Mouse (Mus musculus): ENCODE results near the gene Rnf31.
A peak's percentile ranks its signal among the peaks of the same experiment; 100 is the strongest.

Rnf31 gene

DNA sequence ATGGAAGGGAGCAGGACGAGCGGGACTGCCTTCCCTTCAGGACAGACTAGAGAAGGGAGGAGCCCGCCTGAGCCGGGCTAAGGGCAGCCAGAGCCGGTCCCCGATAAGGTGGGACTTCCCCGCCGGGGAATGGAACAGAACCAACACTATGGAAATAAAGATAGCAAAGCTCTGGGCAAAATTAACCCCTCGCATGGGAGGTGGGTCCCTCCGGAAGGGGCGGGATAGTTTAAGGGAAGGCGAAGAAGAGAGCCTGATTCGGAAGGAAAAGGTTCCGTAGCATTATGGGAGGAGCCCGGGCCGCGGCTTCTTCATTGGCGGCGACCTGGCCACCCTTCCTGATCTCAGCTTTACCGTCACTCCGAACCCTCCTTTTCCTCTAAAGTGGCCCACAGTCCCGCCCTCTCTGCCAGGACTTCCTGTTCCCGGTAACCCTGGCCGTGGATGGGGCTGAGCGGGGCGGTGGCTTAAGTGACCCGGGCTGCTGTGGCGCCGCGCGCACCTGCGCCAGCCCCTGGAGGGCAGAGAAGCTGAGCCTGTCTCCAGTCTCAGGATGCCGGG is at the start of gene Rnf31:
Rnf31 (plus strand) TSS at position 378 of the 561 bp plus-strand sequence.
- peak; percentile 95 for DNase-seq (ENCODE audit: low spot score)

- no peak for DNase-seq (ENCODE audit: low spot score)
These were observed 49.2 kb upstream of the Rnf31 start for GRCm38 (mm10) chr14:55542268-55542667.

- no peak for DNase-seq (ENCODE audit: low spot score)
These were observed 47.2 kb upstream of the Rnf31 start for GRCm38 (mm10) chr14:55544334-55544733.

DNA sequence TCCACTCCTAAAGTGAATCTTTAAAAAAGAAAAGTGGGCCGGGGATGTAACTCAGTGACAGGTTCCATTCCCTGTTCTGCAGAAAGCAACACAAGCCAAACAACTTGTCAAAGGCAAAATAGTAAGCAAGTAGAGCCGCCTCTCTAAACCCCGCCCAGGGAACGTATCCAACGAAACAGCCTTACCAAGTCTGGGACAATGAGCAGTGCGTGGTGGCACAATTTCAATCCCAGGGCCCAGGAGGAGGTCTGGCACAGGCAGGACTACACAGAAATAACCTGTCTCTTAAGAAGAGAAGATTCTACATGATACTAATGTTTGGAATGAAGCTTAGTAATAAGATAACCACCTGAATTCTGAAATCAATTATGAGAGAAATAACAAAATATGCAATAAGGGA is 41.3 kb upstream of the Rnf31 start:
- DNase-seq (ENCODE audit: low spot score), result no peak

DNA sequence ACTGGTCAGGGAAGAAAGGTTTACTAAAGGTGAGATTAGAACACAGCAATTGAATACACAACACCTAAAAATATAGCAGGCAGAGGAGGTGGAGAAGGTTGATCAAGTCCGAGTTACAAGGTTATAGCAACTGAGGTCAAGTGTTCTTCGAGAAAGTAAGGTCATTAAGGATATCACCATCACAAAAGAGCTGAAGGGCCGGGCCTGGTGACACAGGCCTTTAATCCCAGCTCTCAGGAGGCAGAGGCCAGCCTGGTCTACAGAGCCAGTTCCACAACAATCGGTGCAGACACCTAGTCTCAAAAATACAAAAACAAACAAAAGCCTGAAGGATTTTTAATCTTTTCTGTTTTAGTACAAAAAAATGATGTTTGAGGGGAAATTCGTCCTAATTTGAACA is 40.2 kb upstream of the Rnf31 start:
- no peak for DNase-seq (ENCODE audit: low spot score)

- DNase-seq (ENCODE audit: low spot score), result no peak
These were observed 39.7 kb upstream of the Rnf31 start for GRCm38 (mm10) chr14:55551794-55552193.

DNA sequence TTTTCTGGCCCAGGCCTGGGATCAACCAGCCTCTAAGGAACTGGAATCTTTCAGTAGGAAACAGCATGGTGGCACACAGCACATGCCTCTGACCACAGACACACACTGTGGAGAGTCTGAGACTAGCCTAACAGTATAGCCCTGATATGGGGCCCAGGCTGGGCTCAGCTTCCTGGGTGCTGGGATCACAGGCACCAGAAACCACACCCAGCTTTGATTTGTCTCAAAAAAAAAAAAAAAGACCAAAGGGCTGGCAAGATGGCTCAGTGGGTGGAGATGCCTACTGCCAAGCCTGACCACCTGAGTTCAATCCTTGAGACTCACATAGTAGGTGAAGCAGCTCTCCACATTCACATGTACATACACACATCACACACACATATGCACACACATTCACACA is 36.9 kb upstream of the Rnf31 start:
- DNase-seq (ENCODE audit: low spot score), result no peak

- DNase-seq (ENCODE audit: low spot score), result no peak
These were observed 35.7 kb upstream of the Rnf31 start for GRCm38 (mm10) chr14:55555788-55556187.

DNA sequence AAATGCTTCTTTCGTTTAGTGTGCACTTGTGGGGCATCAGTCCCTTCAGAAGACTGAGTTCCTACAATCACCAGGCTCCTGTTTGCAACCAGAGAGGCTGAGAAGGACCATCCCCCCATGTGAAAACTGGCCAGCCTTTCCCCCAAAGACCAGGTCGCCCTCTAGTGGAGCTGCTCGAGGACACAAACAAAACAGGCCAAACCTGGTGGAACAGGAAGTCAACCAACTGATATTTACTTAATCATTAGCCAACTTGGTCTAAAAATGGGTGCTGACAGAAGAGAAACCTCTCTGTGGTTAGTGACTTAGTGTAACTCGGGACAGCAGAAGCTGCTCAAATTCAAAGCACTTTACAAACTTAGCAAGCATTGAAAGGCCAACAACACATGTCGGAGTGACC is 34.5 kb upstream of the Rnf31 start:
- peak; percentile 84 for DNase-seq (ENCODE audit: low spot score)

GRCm38 (mm10) chr14:55557587-55557986 is 33.9 kb upstream of the Rnf31 start:
- no peak for DNase-seq (ENCODE audit: low spot score)

- no peak for DNase-seq (ENCODE audit: low spot score)
These were observed 32.6 kb upstream of the Rnf31 start for GRCm38 (mm10) chr14:55558740-55559448.

DNA sequence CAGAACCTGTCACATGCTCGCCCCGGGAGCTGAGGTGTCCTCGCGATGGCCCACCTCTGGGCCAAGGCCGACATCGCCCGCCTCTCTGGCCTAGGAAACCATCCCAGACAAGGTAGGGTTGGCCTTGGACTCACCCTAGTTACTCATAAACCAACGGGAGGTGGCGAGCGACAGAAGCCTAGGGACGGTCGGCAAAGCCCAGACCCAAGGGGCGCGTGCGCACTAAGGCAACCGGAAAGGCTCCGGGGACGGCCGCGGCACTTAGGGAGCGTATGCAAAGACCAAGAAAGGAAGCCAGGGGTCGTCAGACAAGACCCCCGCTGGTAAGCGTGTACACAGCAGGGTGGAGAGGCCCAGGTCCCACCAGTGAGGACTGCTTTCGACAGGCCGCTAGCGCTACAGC is 31.7 kb upstream of the Rnf31 start, which contains the start of gene Dcaf11:
Dcaf11 (plus strand) TSS at position 208 of the 403 bp plus-strand sequence.
- DNase-seq (ENCODE audit: low spot score), result peak; percentile 97

DNA sequence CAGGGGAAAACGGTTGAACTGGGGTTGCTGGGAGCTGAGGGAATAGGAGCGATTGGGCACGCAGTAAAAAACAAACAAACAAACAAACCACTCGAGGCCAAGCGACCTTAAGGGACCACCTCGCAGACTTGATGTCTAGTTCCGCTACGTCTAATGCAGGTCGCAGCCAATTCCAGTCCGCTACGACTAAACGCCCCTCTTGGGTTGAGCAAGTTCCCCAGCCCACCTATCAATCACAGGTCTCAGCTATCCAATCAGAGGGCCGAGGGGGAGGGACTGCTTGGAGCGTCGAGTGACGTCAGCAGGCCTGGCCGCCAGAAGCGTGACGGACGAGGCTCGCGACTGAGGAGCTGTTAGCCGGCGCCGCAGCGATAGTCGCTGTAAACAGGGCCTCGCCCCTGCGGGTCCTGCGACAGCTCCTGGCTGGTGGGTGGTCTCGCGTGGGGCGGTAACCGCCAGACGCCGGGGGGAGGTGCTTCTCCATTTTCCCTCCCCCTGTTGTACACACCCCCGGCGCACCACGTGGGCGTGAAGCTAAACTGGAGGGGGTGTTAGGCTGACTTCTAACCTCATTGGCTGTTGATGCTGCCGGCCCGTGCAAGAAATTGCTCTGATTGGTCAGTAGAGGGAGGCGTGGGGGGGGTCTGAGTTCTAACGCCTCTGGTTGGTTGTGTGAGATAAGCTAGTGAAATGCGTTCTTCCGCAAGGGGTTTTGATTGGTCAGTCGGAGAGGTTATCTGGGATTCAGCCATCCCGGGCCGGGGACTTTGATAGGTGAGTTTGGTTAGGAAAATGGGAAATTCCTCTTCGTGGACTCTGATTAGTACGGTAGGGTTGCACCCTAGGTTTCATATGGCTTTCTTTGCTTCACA is 31.1 kb upstream of the Rnf31 start, which contains the start of gene A730061H03Rik:
A730061H03Rik (minus strand) TSS at position 205 of the 872 bp plus-strand sequence.
- DNase-seq (ENCODE audit: low spot score), result peak; percentile 98

GRCm38 (mm10) chr14:55561860-55562259 is 29.6 kb upstream of the Rnf31 start:
- DNase-seq (ENCODE audit: low spot score), result no peak

DNA sequence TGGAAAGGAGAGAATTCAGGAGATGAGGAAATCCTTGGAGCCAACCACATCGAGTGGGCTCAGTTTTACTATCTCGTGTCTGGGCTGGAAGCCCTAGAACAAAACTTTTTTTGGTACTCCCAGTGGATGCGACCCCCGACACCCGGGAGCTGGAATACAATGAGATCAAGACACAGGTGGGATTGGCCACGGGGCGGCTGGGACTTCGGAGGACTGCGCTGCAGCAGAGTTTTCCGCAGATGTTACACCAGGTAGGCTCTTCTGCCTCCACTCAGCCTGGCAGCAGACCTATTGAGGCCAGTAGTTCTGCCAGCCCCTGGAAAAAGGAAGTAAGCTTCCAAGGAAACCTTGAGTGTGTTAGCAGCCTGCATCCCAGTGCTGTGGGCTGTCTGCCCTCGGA is 28.3 kb upstream of the Rnf31 start:
- DNase-seq (ENCODE audit: low spot score), result no peak

DNA sequence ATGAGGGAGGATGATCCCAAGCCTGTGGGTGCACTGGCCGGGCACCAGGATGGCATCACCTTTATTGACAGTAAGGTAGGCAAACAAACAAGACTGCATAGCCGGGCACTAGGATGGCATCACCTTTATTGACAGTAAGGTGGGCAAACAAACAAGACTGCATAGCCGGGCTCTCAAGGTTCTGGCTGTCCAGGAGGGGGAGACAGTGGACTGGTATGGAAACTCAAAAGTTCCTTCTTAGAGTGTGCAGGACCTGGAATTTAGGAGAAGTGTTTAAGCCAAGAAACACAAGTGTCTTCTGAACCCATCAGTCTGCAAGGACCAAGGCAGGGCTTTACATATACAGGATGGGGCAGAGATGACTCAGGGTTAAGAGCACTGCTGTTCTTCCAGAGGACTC is 25.8 kb upstream of the Rnf31 start:
- no peak for DNase-seq (ENCODE audit: low spot score)

DNA sequence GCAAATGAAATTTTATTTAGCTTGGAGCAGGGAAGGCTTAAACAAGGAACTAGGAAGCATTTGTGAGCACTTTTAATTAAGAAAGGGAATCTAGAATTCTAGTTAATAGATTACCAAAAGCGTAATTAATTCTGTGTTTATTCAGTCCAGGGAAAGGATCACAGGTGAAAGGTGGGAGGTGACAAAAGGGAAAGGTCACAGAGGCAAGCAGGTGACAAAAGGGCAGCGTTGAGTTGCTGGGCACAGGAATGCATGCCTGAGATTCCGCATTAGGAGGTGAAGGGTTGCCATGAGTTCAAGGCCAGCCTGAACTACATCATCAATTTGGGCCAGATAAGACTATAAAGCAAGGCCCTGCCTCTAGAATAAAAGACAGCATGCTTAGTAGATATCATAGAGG is 24.0 kb upstream of the Rnf31 start:
- no peak for DNase-seq (ENCODE audit: low spot score)

DNA sequence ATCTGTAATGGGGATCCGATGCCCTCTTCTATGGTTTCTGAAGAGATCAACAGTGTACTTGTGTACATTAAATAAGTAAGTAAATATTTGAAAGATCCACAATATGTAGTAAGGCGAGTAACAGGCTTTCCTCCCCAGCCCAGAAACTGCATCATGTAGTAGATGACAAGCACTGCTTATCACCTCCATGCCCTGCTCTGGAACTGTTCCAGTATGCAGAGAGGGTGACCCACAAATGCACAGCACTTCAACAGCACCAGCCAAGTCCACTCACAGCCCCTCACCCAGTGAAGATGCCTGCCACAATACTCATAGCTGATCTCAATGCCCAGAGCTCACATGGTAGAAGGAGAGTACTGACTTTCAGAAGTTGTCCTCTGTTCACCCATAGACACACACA is 20.9 kb upstream of the Rnf31 start:
- no peak for DNase-seq (ENCODE audit: low spot score)

DNA sequence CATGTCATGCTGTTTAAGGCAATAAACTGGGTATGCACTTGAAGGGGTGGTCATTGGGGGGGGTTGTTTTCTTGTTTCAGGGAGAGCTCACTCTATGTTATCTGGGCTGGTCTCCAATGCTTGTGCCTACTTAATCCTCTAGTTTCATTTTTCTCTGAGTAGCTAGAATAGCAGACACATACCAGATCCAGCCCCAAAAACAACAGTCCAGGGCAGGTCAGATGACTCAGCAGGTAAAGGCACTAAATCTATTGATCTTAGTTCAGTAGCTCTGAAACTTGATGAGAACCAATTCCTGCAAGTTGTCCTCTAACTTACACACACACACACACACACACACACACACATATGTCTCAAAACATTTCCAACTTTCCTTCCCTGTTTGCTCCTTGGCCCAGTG is 19.7 kb upstream of the Rnf31 start:
- no peak for DNase-seq (ENCODE audit: low spot score)

DNA sequence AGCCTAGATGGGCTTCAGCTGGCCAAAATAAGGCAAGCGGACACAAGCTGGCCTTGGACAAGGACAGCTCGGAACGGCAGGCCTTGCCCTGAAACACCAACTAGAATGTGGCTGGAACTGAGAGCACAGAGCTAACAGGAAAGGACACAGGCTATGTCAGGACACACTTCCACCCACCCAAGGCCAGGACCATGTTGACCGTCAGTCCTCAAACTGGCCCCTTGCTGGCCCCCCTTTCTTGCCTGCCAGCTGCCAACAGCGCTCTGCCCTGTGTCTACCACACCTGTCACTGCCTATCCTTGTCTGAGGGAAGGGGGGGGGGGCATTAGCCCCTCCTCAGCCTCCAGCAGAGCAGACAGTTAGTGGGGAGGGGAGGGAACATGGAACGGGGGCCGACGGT is 16.2 kb upstream of the Rnf31 start, which contains the start of gene Fitm1:
Fitm1 (plus strand) TSS at position 316 of the 400 bp plus-strand sequence.
- DNase-seq (ENCODE audit: low spot score), result no peak

GRCm38 (mm10) chr14:55575711-55576110 is 15.8 kb upstream of the Rnf31 start:
- DNase-seq (ENCODE audit: low spot score), result no peak

DNA sequence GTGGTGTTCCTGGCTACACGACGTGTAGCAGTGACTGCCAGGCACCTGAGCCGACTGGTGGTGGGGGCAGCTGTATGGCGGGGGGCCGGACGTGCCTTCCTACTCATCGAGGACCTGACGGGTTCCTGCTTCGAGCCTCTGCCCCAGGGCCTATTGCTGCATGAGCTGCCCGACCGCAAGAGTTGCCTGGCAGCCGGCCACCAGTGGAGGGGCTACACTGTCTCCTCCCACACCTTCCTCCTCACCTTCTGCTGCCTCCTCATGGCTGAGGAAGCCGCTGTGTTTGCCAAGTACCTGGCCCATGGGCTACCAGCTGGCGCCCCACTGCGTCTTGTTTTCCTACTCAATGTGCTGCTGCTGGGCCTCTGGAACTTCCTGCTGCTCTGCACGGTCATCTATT is 15.1 kb upstream of the Rnf31 start:
- DNase-seq (ENCODE audit: low spot score), result no peak

Measured in embryo, embryonic 10 days (tissue).